Mouse (Mus musculus): Measurements from ENCODE around the gene Fbln2.

Gene Fbln2

GRCm38 (mm10) chr6:91231000-91231399 is 18.7 kb downstream of the Fbln2 start:
- DNase-seq (ENCODE audit: low spot score in 2 of 2): no peak

- DNase-seq (ENCODE audit: low spot score in 2 of 2): no peak
These were observed 19.3 kb downstream of the Fbln2 start for GRCm38 (mm10) chr6:91231523-91231922.

DNA sequence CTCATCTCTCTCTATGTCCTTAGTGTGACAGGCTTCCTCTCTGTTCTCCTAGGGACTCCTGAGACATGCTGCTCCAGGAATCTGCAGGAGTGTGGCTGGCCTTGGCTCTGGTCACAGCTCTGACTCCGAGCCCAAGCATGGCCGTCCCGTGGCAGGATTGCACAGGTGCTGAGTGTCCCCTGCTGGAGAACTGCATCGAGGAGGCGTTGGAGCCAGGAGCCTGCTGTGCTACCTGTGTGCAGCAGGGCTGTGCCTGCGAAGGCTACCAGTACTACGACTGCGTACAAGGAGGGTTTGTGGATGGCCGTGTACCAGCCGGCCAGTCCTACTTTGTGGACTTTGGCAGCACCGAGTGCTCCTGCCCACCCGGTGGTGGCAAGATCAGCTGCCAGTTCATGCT is 20.8 kb downstream of the Fbln2 start:
- no peak for DNase-seq (ENCODE audit: low spot score in 2 of 2)

DNA sequence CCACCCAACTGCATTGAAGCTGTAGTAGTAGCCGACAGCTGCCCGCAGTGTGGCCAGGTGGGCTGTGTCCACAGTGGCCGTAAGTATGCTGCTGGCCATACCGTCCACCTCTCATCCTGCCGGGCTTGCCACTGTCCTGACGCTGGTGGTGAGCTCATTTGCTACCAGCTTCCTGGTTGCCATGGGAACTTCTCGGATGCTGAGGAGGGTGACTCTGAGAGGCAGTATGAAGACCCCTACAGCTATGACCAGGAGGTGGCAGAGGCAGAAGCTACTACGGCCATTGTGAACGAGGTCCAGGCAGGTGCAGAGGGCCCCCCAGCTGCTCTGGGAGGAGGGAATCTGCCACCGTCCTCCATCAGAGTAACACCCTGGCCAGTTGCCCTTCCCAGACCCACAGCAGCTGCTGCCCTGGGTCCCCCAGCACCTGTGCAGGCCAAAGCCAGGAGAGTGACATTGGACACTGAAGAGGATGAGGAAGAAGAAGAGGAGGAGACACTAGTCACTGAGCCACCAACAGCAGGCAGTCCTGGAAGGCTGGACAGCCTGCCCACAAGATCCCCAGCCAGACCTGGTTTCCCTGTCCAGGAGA is 21.3 kb downstream of the Fbln2 start:
- no peak for DNase-seq (ENCODE audit: low spot score in 2 of 2)

DNA sequence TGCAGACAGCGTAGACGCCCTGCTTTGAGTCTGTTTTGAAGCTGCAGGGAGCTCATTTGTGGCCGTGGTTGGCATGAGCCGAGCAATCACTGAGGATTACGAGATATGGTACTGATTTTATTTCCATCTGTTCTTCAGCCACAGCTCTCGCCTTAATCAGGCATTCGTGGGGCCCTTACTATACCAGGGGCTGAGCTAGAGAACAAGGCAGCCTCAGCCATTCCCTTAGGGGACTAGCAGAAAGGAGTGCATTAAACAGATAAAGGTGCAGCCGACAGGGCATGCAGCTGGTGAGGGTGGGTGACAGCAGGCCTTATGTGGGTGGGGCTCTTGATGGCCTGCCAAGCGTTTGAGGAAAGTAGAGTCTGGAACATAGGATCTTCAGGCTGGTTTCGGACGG is 23.8 kb downstream of the Fbln2 start:
- DNase-seq (ENCODE audit: low spot score in 2 of 2): no peak

DNA sequence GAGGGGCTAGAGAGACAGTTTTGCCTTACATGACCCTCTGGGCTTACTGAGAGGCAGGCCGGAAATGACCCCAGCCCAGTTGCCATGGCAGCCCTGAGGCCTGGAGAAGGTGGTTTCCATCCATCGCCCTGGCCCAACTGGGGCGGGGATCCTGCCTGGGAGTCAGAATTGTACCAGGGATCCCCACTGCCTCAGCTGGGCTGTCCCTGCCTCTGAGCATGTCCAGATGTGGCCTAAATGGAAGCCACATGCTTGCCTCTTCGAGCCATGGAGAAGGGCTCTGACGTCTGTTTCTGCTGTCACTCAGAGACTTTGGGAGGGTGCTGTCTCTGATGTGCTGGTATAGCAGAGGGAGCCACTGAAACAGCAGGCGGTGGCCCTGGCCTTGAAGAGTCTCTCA is 24.2 kb downstream of the Fbln2 start:
- DNase-seq (ENCODE audit: low spot score in 2 of 2): no peak

GRCm38 (mm10) chr6:91237273-91237672 is 25.0 kb downstream of the Fbln2 start:
- DNase-seq (ENCODE audit: low spot score in 2 of 2): no peak

- DNase-seq (ENCODE audit: low spot score in 2 of 2): no peak
These were observed 28.3 kb downstream of the Fbln2 start for GRCm38 (mm10) chr6:91240537-91240936.

DNA sequence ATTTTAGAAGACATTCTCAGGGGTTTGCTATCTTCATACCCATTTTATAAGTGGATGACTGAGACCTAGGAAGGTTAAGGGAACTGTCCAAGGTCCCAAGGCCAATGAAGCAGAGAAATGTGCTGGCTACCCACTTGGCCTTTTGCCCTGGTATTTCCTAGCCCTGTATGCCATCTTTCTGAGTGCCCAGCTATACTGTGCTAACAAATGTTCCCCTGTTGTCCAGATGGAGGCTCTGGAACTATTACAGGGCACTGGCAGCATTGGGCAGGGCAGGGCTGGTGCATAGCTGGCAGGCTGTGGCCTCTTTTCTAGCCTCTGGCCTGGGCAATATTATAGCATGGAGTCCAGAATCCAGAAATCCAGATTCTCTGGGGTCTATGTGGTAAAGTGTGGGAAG is 28.7 kb downstream of the Fbln2 start:
- no peak for DNase-seq (ENCODE audit: low spot score in 2 of 2)

GRCm38 (mm10) chr6:91243395-91243794 is 31.1 kb downstream of the Fbln2 start:
- no peak for DNase-seq (ENCODE audit: low spot score in 2 of 2)

DNA sequence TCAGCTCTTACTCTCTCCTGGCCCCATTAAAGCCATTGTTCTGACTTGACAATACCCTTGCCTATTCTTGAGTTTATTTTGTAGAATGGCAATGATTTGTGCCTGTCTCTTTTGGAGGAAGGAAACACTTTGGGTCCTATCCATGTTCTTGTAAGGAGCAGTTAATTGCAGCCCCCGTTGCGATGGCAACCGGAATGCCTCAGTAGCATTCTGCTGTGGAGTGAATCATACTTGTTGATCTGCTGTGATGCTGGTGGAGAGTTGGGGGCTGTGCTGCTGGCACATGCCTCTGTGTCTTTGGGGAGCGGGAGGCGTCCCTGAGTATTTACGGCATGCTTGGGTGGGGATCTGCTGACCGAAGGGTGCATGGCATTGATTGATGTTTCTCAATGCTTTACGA is 32.1 kb downstream of the Fbln2 start:
- peak; percentile 39 to 51 for DNase-seq (ENCODE audit: low spot score in 2 of 2)

GRCm38 (mm10) chr6:91245331-91245730 is 33.1 kb downstream of the Fbln2 start:
- no peak for DNase-seq (ENCODE audit: low spot score in 2 of 2)

GRCm38 (mm10) chr6:91247343-91247742 is 35.1 kb downstream of the Fbln2 start:
- no peak for DNase-seq (ENCODE audit: low spot score in 2 of 2)

GRCm38 (mm10) chr6:91248627-91249026 is 36.4 kb downstream of the Fbln2 start:
- no peak for DNase-seq (ENCODE audit: low spot score in 2 of 2)

GRCm38 (mm10) chr6:91249797-91250196 is 37.5 kb downstream of the Fbln2 start:
- no peak for DNase-seq (ENCODE audit: low spot score in 2 of 2)

DNA sequence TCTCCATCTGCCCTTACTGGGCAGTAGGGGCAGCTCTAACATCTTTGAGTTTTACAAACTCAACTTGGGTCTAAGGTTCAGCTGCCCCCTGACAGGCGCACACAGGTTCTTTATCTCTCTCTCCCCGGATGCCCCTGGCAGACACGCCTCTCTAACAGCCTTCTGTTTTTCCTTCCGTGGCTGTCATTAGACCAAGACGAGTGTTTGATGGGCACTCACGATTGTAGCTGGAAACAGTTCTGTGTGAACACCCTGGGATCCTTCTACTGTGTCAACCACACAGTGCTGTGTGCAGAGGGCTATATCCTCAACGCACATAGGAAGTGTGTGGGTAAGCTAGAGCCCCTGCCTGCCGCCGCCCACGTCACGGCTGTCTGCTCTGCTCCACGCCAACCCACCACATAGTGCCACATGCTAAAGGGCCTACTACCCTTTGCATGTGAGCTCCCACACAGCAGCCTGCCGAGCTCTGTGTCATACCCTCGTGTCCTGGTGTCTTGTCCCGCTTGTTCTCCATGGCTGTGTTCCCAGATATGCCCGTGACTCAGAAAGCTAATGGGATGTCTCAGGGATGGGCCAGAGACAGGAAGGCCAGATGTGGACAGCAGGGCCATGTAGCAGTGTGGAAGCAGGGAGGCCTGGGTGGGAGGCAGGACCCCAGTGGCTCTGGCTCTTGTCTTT is 47.3 kb downstream of the Fbln2 start:
- no peak for DNase-seq (ENCODE audit: low spot score in 2 of 2)

- DNase-seq (ENCODE audit: low spot score in 2 of 2): no peak
These were observed 48.2 kb downstream of the Fbln2 start for GRCm38 (mm10) chr6:91260347-91260986.

DNA sequence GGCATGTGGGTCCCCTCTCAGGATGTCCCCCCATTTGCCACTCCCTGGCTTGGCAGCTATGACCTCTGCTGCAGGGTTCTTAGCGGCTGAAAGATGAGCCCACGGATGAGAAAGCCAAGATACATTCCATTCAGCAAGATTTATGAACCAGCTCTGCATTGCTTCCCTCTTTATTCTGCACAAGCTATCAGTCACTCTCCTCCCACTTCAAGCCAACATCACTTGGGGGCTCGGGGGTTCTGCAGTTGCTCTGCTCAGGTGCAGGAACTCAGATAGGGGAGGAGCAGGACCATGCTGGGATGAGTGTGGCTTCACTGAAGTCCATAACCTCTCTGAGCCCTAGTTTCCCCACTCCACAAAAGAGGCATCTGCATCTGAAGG is 48.7 kb downstream of the Fbln2 start:
- no peak for DNase-seq (ENCODE audit: low spot score in 2 of 2)

- DNase-seq (ENCODE audit: low spot score in 2 of 2): no peak
These were observed 53.4 kb downstream of the Fbln2 start for GRCm38 (mm10) chr6:91265616-91266015.

DNA sequence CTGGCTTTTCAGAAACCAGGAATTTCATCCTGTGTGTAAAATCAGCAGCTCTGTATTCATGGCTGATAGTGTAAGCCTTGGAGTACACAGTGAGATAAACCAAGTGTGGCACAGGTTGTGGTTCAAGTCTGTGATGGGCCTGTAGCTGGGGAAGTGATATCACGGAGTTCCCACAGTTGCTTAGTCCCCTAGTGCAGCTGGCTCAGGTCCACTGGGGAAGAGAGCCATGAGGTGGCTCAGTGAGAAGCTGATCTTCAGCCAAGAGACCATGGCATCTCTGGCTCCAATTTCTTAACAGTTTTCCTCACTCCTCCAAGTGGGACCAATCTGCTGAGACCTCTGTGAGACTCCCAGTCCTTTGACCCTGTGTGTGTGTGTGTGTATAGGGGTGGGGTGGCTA is 54.4 kb downstream of the Fbln2 start:
- DNase-seq (ENCODE audit: low spot score in 2 of 2): no peak

DNA sequence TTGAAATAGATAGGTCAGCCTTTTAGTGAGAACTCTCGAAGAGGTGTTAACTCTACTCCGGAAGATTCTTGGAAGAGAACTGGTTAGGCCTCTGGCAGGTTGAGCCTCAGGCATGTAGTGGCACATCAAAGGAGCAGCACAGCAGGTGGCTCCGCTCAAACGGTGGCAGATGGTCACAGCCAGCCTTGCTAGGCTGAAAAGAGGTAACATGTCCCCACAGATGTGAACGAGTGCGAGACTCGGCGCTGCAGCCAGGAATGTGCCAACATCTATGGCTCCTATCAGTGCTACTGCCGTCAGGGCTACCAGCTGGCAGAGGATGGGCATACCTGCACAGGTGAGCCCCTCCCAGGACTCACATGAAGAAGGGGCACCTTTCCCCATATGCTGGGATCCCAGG is 56.1 kb downstream of the Fbln2 start:
- DNase-seq (ENCODE audit: low spot score in 2 of 2): no peak

DNA sequence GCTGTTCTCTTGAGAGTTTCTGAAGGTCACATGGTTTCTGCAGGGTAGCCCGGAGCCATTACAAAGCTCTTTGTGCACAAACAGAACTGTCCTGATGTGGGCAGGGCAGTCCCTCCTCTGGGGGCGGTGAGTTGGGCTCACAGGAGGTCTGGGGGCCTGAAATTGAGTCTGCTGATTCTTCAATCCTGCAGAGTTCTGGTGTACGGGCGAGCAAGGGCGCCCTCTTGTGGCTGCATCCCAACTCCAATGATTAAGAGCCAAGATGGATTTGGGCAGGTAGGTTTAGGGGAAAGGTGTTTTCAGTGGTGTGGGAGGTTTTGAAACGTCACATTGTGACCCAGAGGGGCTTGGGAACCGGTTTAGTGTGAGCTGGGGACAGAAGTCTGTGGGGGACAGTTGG is 65.3 kb downstream of the Fbln2 start:
- DNase-seq (ENCODE audit: low spot score in 2 of 2): peak in 1 of 2 experiments; percentile 58

DNA sequence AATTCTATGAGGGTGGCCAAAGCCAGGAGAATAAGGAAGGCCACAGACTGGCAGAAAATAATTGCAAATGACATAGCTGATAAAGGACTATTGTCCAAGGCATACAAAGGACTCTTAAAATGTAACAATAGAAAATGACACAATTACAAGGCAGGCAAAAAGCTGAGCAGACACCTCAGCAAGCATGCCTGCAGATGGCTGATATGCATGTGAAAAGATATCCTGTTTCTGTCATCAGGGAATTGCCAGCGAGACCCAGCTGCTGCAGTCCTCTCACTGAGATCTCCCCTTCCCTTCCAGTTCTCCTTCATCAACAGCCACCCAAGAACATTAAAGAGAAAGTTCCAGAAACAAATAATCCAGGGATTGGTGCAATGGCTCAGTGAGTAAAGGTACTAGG is 66.0 kb downstream of the Fbln2 start:
- DNase-seq (ENCODE audit: low spot score in 2 of 2): no peak

Measured in frontal cortex, postnatal 14 days (tissue).